Mouse (Mus musculus) forebrain, postnatal 0 days (tissue): ENCODE measurements around the gene Rnf183. TPM values are rescaled to one million over a fixed set of nuclear protein-coding genes. Genes with fewer than 3 reads are reported as not detected.

Source experiments
- ATAC-seq: fragments of 200-750 bp; cut with Nextera tagmentation; 2 replicates; pipeline ENCODE4 v1.8.0; 2017; ENCODE audit warnings: mild to moderate bottlenecking, moderate library complexity
- DNase-seq: peaks from one replicate; pipeline ENCODE4 v3.0.0-alpha.2; 2015
- H3K27ac ChIP-seq: fragments of 300-500 bp; sonication (generic); 2 replicates; pipeline ENCODE4 v1.5.1; 2014; ENCODE audit warnings: low read depth, mild to moderate bottlenecking, antibody characterized with exemption, low read length, moderate library complexity, mixed read lengths
- H3K27me3 ChIP-seq: fragments of 300-500 bp; sonication (generic); 2 replicates; pipeline ENCODE4 v1.6.1; 2014; ENCODE audit warnings: mild to moderate bottlenecking, low read length, mixed read lengths; ENCODE audit not compliant: insufficient read depth
- H3K36me3 ChIP-seq: fragments of 300-500 bp; sonication (generic); 2 replicates; pipeline ENCODE4 v1.6.1; 2014; ENCODE audit warnings: mild to moderate bottlenecking, moderate library complexity; ENCODE audit not compliant: insufficient read depth
- H3K4me1 ChIP-seq: fragments of 300-500 bp; sonication (generic); 2 replicates; pipeline ENCODE4 v1.6.1; 2014; ENCODE audit warnings: antibody characterized with exemption; ENCODE audit not compliant: insufficient read depth
- H3K4me2 ChIP-seq: fragments of 300-500 bp; sonication (generic); 2 replicates; pipeline ENCODE4 v1.6.1; 2014; ENCODE audit warnings: low read depth, mild to moderate bottlenecking, moderate library complexity
- H3K4me3 ChIP-seq: fragments of 300-500 bp; sonication (generic); 2 replicates; pipeline ENCODE4 v1.5.1; 2014; ENCODE audit warnings: low read depth, low read length, mixed read lengths
- H3K9ac ChIP-seq: fragments of 300-500 bp; sonication (generic); 2 replicates; pipeline ENCODE4 v1.6.1; 2014; ENCODE audit warnings: mild to moderate bottlenecking
- H3K9me3 ChIP-seq: fragments of 300-500 bp; sonication (generic); 2 replicates; pipeline ENCODE4 v1.6.1; 2016; ENCODE audit warnings: low read length
- CTCF ChIP-seq: sonication (generic); IDR thresholded peaks from 2 replicates; pipeline ENCODE4 v1.5.1; 2016; ENCODE audit warnings: antibody characterized with exemption, control low read depth, low read depth
- WGBS: fragments of 180-500 bp; shearing (Covaris S2); extraction: QIAGEN DNeasy Blood & Tissue Kit; methylation state at CpG from one replicate; pipeline ENCODE4 v1.1.7; 2014; 5-methylcytosine and 5-hydroxymethylcytosine counted together
- polyA plus RNA-seq: library from polyadenylated mRNA; unstranded; fragments of >200 nt; fragmentation: Nextera tagmentation; extraction: Ambion mirVana; gene quantifications from 2 replicates; pipeline ENCODE4 v1.2.1, GENCODE M21; 2015
- total RNA-seq: library from RNA; depleted of rRNA; stranded (reverse); fragments of >200 nt; gene quantifications from 2 replicates; pipeline ENCODE4 v1.2.3, GENCODE M21; 2014; rRNA removed

The Rnf183 gene
- total and polyA plus RNA-seq, 2 experiments from 2014 or later: 0.31 to 1.3 TPM

- DNase-seq: no peak
- 93% methylated on average over 1 of the region's 1 CpGs for WGBS
- peaks cover 14% of the 10 kb centered on the region for H3K36me3 ChIP-seq
- no peak for TF ChIP-seq CTCF
- H3K4me3 ChIP-seq: no peak overlapping the region
- no peak for ATAC-seq
- no peaks in the 10 kb centered on the region for H3K9me3 ChIP-seq
- H3K27ac ChIP-seq: no peak overlapping the region
- H3K4me1 ChIP-seq: no peaks in the 10 kb centered on the region
- H3K9ac ChIP-seq: no peak overlapping the region
- no peaks in the 10 kb centered on the region for H3K27me3 ChIP-seq
- H3K4me2 ChIP-seq: no peak overlapping the region
Observed at GRCm38 (mm10) chr4:62384159-62384558, 50.9 kb downstream of the Rnf183 start.

GRCm38 (mm10) chr4:62383752-62384151 lies 51.3 kb downstream of the Rnf183 start:
- Histone ChIP-seq H3K36me3 (peaks cover 10% of the 10 kb centered on the region), H3K4me3 (no peak overlapping the region), H3K4me2 (no peak overlapping the region), H3K4me1 (no peaks in the 10 kb centered on the region), H3K27me3 (no peaks in the 10 kb centered on the region), H3K27ac (no peak overlapping the region), H3K9me3 (no peaks in the 10 kb centered on the region), H3K9ac (no peak overlapping the region)
- DNase-seq (no peak), ATAC-seq (no peak)
- no peak for TF ChIP-seq CTCF
- WGBS: 88% methylated on average over 7 of the region's 7 CpGs

- Histone ChIP-seq H3K9ac (no peak overlapping the region), H3K4me3 (no peak overlapping the region), H3K27ac (no peak overlapping the region), H3K4me2 (no peak overlapping the region), H3K4me1 (no peaks in the 10 kb centered on the region), H3K36me3 (peaks cover 5% of the 10 kb centered on the region), H3K9me3 (no peaks in the 10 kb centered on the region), H3K27me3 (no peaks in the 10 kb centered on the region)
- no peak for TF ChIP-seq CTCF
- WGBS: 95% methylated on average over 6 of the region's 6 CpGs
- DNase-seq (no peak), ATAC-seq (no peak)
Observed at GRCm38 (mm10) chr4:62383207-62383606, 51.8 kb downstream of the Rnf183 start.

GRCm38 (mm10) chr4:62379724-62380381 lies 55.2 kb downstream of the Rnf183 start:
- Histone ChIP-seq H3K9ac (no peak overlapping the region), H3K4me3 (no peak overlapping the region), H3K27me3 (no peaks in the 10 kb centered on the region), H3K9me3 (no peaks in the 10 kb centered on the region), H3K36me3 (no peaks in the 10 kb centered on the region), H3K27ac (no peak overlapping the region), H3K4me1 (no peaks in the 10 kb centered on the region), H3K4me2 (no peak overlapping the region)
- TF ChIP-seq CTCF: no peak
- 89% methylated on average over 9 of the region's 9 CpGs for WGBS
- DNase-seq (no peak), ATAC-seq (no peak)

Other genes starting within 250 kb of the Rnf183 start
- gene Zfp37, start 204.2 kb downstream of the Rnf183 start, total RNA-seq: 24.2 and 30.1 TPM in 2 replicates
- 11.2 and 14.6 TPM in 2 replicates for gene Zfp37, start 204.2 kb downstream of the Rnf183 start, polyA plus RNA-seq
- 11.3 and 15.8 TPM in 2 replicates for gene Slc31a2, start 172.7 kb downstream of the Rnf183 start, total RNA-seq
- 5.3 and 10.9 TPM in 2 replicates for gene Slc31a2, start 172.7 kb downstream of the Rnf183 start, polyA plus RNA-seq
- 34.0 and 43.3 TPM in 2 replicates for gene Fkbp15, start 74.7 kb downstream of the Rnf183 start, total RNA-seq
- 14.3 and 19.1 TPM in 2 replicates for gene Fkbp15, start 74.7 kb downstream of the Rnf183 start, polyA plus RNA-seq
- gene Slc31a1, start 74.5 kb downstream of the Rnf183 start, total RNA-seq: 15.2 and 16.2 TPM in 2 replicates
- gene Slc31a1, start 74.5 kb downstream of the Rnf183 start, polyA plus RNA-seq: 30.4 and 39.9 TPM in 2 replicates
- gene Cdc26, start 26.6 kb downstream of the Rnf183 start, total RNA-seq: 51.1 and 79.4 TPM in 2 replicates
- 81.7 and 85.1 TPM in 2 replicates for gene Cdc26, start 26.6 kb downstream of the Rnf183 start, polyA plus RNA-seq
- 17.2 and 20.2 TPM in 2 replicates for gene Prpf4, start 26.5 kb downstream of the Rnf183 start, total RNA-seq
- 9.6 and 13.3 TPM in 2 replicates for gene Prpf4, start 26.5 kb downstream of the Rnf183 start, polyA plus RNA-seq
- 6.8 and 9.5 TPM in 2 replicates for gene Wdr31, start 35.6 kb upstream of the Rnf183 start, total RNA-seq
- 12.6 and 20.0 TPM in 2 replicates for gene Wdr31, start 35.6 kb upstream of the Rnf183 start, polyA plus RNA-seq
- 0.15 and 0.86 TPM in 2 replicates for gene Bspry, start 44.8 kb upstream of the Rnf183 start, total RNA-seq
- 0.31 and 0.51 TPM in 2 replicates for gene Bspry, start 44.8 kb upstream of the Rnf183 start, polyA plus RNA-seq
- gene Hdhd3, start 68.2 kb upstream of the Rnf183 start, total RNA-seq: 3.5 and 6.6 TPM in 2 replicates
- gene Hdhd3, start 68.2 kb upstream of the Rnf183 start, polyA plus RNA-seq: 4.4 and 4.6 TPM in 2 replicates
- 35.8 and 37.6 TPM in 2 replicates for gene Alad, start 84.7 kb upstream of the Rnf183 start, total RNA-seq
- gene Alad, start 84.7 kb upstream of the Rnf183 start, polyA plus RNA-seq: 74.7 and 74.9 TPM in 2 replicates
- gene Pole3, start 89.8 kb upstream of the Rnf183 start, total RNA-seq: 29.1 and 36.6 TPM in 2 replicates
- gene Pole3, start 89.8 kb upstream of the Rnf183 start, polyA plus RNA-seq: 52.2 and 68.3 TPM in 2 replicates
- gene 4933430I17Rik, start 90.1 kb upstream of the Rnf183 start, total RNA-seq: 0.31 and 0.38 TPM in 2 replicates
- 0.50 and 0.72 TPM in 2 replicates for gene 4933430I17Rik, start 90.1 kb upstream of the Rnf183 start, polyA plus RNA-seq
- 56.1 and 63.5 TPM in 2 replicates for gene Rgs3, start 124.6 kb upstream of the Rnf183 start, total RNA-seq
- gene Rgs3, start 124.6 kb upstream of the Rnf183 start, polyA plus RNA-seq: 34.7 and 47.3 TPM in 2 replicates